Mouse (Mus musculus): ENCODE measurements around the gene Fam43b. TPM values are rescaled to one million over a fixed set of nuclear protein-coding genes. Genes with fewer than 3 reads are reported as not detected.
"Not testable (repeated sequence)": the region's sequence is repeated elsewhere in the genome, so short reads cannot be mapped to it uniquely, and the experiment has no call there.

Fam43b gene
- 0.18 and 0.25 TPM in 2 replicates for polyA plus RNA-seq (2015; fragmentation: Nextera tagmentation; extraction: Ambion mirVana)

GRCm38 (mm10) chr4:138395971-138396645, at the start of gene Fam43b:
TSS of gene Fam43b (minus strand) at chr4:138396528.
- peak within 1 kb of the TSS; percentile 47 for H3K4me3 ChIP-seq
- H3K4me1 ChIP-seq, result peaks cover 22% of the 10 kb centered on the region
- H3K9me3 ChIP-seq, result no peaks in the 10 kb centered on the region
- WGBS, result 1% methylated on average over 46 of the region's 46 CpGs
- H3K27ac ChIP-seq, result no peak within 1 kb of the TSS
- H3K36me3 ChIP-seq, result no peaks in the 10 kb centered on the region
- peak within 1 kb of the TSS; percentile 63; the same call in 1 of the 2 replicates for H3K9ac ChIP-seq
- H3K4me2 ChIP-seq, result peak within 1 kb of the TSS; percentile 78
- ATAC-seq (ENCODE audit: insufficient number of reproducible peaks, insufficient read depth, low FRiP score, low TSS enrichment, low read depth), result no peak
- H3K27me3 ChIP-seq, result peaks cover 94% of the 10 kb centered on the region

GRCm38 (mm10) chr4:138444941-138445340, 48.6 kb upstream of the Fam43b start:
- WGBS, result 20% methylated on average over 5 of the region's 5 CpGs
- no peak overlapping the region for H3K4me2 ChIP-seq
- no peak overlapping the region for H3K27ac ChIP-seq
- no peak overlapping the region for H3K9ac ChIP-seq
- peaks cover 22% of the 10 kb centered on the region for H3K36me3 ChIP-seq
- H3K27me3 ChIP-seq, result peaks cover 31% of the 10 kb centered on the region
- H3K4me1 ChIP-seq, result peaks cover 13% of the 10 kb centered on the region
- H3K9me3 ChIP-seq, result no peaks in the 10 kb centered on the region
- no peak for ATAC-seq (ENCODE audit: insufficient number of reproducible peaks, insufficient read depth, low FRiP score, low TSS enrichment, low read depth)
- H3K4me3 ChIP-seq, result no peak overlapping the region

- WGBS, result 55% methylated on average over 3 of the region's 3 CpGs
- no peak for ATAC-seq (ENCODE audit: insufficient number of reproducible peaks, insufficient read depth, low FRiP score, low TSS enrichment, low read depth)
- Histone ChIP-seq H3K9ac (no peak overlapping the region), H3K27me3 (no peaks in the 10 kb centered on the region; the same call in 1 of the 2 replicates), H3K36me3 (peaks cover 58% of the 10 kb centered on the region), H3K4me3 (no peak overlapping the region), H3K27ac (no peak overlapping the region), H3K4me1 (peaks cover 9% of the 10 kb centered on the region), H3K4me2 (no peak overlapping the region), H3K9me3 (no peaks in the 10 kb centered on the region)
These were observed 43.7 kb upstream of the Fam43b start for GRCm38 (mm10) chr4:138440062-138440461.

- peaks cover 33% of the 10 kb centered on the region for H3K36me3 ChIP-seq
- peak within 1 kb of the TSS; percentile 95 for H3K4me3 ChIP-seq
- H3K9ac ChIP-seq, result peak within 1 kb of the TSS; percentile 92
- H3K4me1 ChIP-seq, result peaks cover 10% of the 10 kb centered on the region
- H3K27me3 ChIP-seq, result no peaks in the 10 kb centered on the region
- no peaks in the 10 kb centered on the region for H3K9me3 ChIP-seq
- 1% methylated on average over 64 of the region's 64 CpGs for WGBS
- H3K4me2 ChIP-seq, result peak within 1 kb of the TSS; percentile 92
- H3K27ac ChIP-seq, result peak within 1 kb of the TSS; percentile 55
- ATAC-seq (ENCODE audit: insufficient number of reproducible peaks, insufficient read depth, low FRiP score, low TSS enrichment, low read depth), result peak; percentile 90
These were observed 38.3 kb upstream of the Fam43b start, which contains the start of gene Mul1 for GRCm38 (mm10) chr4:138434347-138435316. TSS of gene Mul1 (plus strand) at chr4:138434671.

GRCm38 (mm10) chr4:138431340-138431739, 35.0 kb upstream of the Fam43b start:
- Histone ChIP-seq H3K27ac (no peak overlapping the region), H3K9me3 (no peaks in the 10 kb centered on the region), H3K27me3 (no peaks in the 10 kb centered on the region), H3K9ac (no peak overlapping the region), H3K4me1 (peaks cover 10% of the 10 kb centered on the region), H3K4me2 (no peak overlapping the region), H3K4me3 (no peak overlapping the region), H3K36me3 (peaks cover 2% of the 10 kb centered on the region; the same call in 1 of the 2 replicates)
- ATAC-seq (ENCODE audit: insufficient number of reproducible peaks, insufficient read depth, low FRiP score, low TSS enrichment, low read depth), result no peak
- WGBS, result 31% methylated on average over 8 of the region's 8 CpGs

GRCm38 (mm10) chr4:138429778-138430177, 33.5 kb upstream of the Fam43b start:
- Histone ChIP-seq H3K36me3 (no peaks in the 10 kb centered on the region), H3K4me1 (no peaks in the 10 kb centered on the region), H3K4me2 (no peak overlapping the region), H3K9me3 (no peaks in the 10 kb centered on the region), H3K9ac (no peak overlapping the region), H3K27ac (no peak overlapping the region), H3K27me3 (no peaks in the 10 kb centered on the region), H3K4me3 (no peak overlapping the region)
- WGBS, result 42% methylated on average over 3 of the region's 3 CpGs
- ATAC-seq (ENCODE audit: insufficient number of reproducible peaks, insufficient read depth, low FRiP score, low TSS enrichment, low read depth), result no peak

- WGBS, result 40% methylated on average over 22 of the region's 22 CpGs
- Histone ChIP-seq H3K36me3 (no peaks in the 10 kb centered on the region), H3K9me3 (no peaks in the 10 kb centered on the region), H3K4me1 (no peaks in the 10 kb centered on the region), H3K27ac (no peak overlapping the region), H3K9ac (0 out of 2 replicates have a peak overlapping the region, but pooled peaks have one; percentile 28), H3K4me2 (no peak overlapping the region), H3K4me3 (no peak overlapping the region), H3K27me3 (no peaks in the 10 kb centered on the region)
- ATAC-seq (ENCODE audit: insufficient number of reproducible peaks, insufficient read depth, low FRiP score, low TSS enrichment, low read depth), result no peak
These were observed 30.7 kb upstream of the Fam43b start for GRCm38 (mm10) chr4:138426778-138427705.

- not testable (repeated sequence) for H3K36me3 ChIP-seq; H3K27ac ChIP-seq; H3K27me3 ChIP-seq; H3K4me3 ChIP-seq; H3K4me1 ChIP-seq; H3K9ac ChIP-seq; H3K9me3 ChIP-seq; ATAC-seq (ENCODE audit: insufficient number of reproducible peaks, insufficient read depth, low FRiP score, low TSS enrichment, low read depth); H3K4me2 ChIP-seq
- WGBS, result 87% methylated on average over 14 of the region's 14 CpGs
These were observed 29.3 kb upstream of the Fam43b start for GRCm38 (mm10) chr4:138425604-138426003.

GRCm38 (mm10) chr4:138425028-138425427, 28.7 kb upstream of the Fam43b start:
- Histone ChIP-seq H3K9ac (no peak overlapping the region), H3K27me3 (peaks cover 8% of the 10 kb centered on the region), H3K9me3 (no peaks in the 10 kb centered on the region), H3K4me2 (no peak overlapping the region), H3K4me3 (no peak overlapping the region), H3K4me1 (no peaks in the 10 kb centered on the region), H3K36me3 (no peaks in the 10 kb centered on the region), H3K27ac (no peak overlapping the region)
- no peak for ATAC-seq (ENCODE audit: insufficient number of reproducible peaks, insufficient read depth, low FRiP score, low TSS enrichment, low read depth)
- WGBS, result 79% methylated on average over 6 of the region's 6 CpGs

- H3K27me3 ChIP-seq, result peaks cover 43% of the 10 kb centered on the region
- no peak for ATAC-seq (ENCODE audit: insufficient number of reproducible peaks, insufficient read depth, low FRiP score, low TSS enrichment, low read depth)
- 63% methylated on average over 11 of the region's 11 CpGs for WGBS
These were observed 22.1 kb upstream of the Fam43b start for GRCm38 (mm10) chr4:138418340-138418957.

More at GRCm38 (mm10) chr4:138418340-138418957, 22.1 kb upstream of the Fam43b start:
- H3K4me2 ChIP-seq, result no peak overlapping the region
- no peak overlapping the region for H3K27ac ChIP-seq
- peaks cover 9% of the 10 kb centered on the region; the same call in 1 of the 2 replicates for H3K4me1 ChIP-seq
- H3K9ac ChIP-seq, result no peak overlapping the region
- H3K36me3 ChIP-seq, result no peaks in the 10 kb centered on the region
- no peaks in the 10 kb centered on the region; the same call in 1 of the 2 replicates for H3K9me3 ChIP-seq
- H3K4me3 ChIP-seq, result no peak overlapping the region
